Mouse (Mus musculus) liver (tissue): ENCODE data around the gene Aarsd1.
"Not testable (repeated sequence)": the region's sequence is repeated elsewhere in the genome, so short reads cannot be mapped to it uniquely, and the experiment has no call there.

ENCODE experiments used
- DNase-seq: peaks from one replicate; pipeline ENCODE4 v3.0.0-alpha.2; 2020; ENCODE audit warnings: mixed read lengths

Aarsd1 gene

DNA sequence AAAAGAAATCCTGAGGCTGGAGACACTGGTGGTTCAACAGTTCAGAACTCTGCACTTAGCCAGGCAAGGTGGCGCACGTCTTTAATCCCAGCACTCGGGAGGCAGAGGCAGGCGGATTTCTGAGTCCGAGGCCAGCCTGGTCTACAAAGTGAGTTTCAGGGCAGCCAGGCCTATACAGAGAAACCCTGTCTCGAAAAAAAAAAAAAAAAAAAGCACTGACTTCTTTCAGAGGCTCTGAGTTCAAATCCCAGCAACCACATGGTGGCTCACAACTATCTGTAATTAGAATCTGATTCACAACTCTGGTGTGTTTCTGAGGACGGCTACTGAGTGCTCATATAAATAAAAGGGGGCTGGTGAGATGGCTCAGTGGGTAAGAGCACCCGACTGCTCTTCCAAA lies 29.4 kb upstream of the Aarsd1 start:
- DNase-seq, result not testable (repeated sequence)

- DNase-seq, result no peak
Observed at GRCm38 (mm10) chr11:101446319-101446718, 28.9 kb upstream of the Aarsd1 start.

GRCm38 (mm10) chr11:101442760-101443159 lies 25.3 kb upstream of the Aarsd1 start:
- no peak for DNase-seq

DNA sequence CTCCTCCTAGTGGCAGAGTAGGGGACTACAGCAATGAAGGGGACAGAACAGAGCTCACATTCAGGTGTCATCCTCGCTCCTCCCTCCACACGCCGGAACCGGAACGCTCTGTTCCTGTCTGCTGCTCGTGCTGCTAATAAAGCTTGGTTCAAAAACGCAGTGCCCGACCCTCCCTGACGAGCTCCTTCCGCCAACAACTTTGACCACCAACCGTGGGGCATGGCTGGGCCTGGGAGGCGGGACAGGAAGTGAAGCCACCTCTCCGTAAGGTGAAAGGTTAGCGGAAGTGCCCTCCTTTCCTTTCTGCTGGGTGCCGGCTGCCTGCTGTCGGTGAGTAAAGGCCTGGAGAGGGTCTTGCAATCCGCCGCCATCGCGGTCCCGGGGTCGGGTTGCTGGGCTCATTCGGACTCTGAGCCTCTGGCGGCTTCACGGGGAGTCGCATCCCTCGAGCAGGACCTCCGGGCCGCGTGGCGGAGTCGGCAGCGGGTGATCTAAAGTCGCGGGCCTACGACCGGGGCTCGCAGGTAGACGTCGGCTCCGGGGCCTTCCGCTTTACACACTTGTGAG lies 24.8 kb upstream of the Aarsd1 start, which contains the start of gene Rpl27:
Gene Rpl27 (plus strand): TSS at position 172 of the 567 bp plus-strand sequence.
- peak; percentile 99 for DNase-seq

DNA sequence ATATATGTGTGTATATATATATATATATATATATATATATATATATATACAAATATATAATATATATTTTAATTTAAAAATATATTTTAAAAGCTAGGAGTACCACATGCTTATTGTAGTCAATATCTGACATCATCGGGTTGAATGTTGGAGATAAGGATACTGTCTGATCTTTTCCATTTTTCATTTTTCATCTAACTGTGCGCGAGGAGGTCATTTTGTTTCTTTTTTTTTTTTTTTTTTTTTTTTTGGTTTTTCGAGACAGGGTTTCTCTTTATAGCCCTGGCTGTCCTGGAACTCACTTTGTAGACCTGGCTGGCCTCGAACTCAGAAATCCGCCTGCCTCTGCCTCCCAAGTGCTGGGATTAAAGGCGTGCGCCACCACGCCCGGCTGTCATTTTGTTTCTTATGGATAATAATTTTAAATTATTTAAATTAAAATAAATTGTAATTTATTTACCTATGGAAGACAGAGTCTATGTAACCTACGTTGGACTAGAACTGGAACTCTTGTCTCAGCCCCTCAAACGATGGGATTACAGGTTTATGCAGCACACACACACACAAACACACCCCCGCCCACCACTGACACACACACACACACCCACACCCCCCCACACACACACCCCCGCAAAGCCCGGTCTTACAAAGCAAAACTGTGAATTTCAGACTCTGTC lies 24.2 kb upstream of the Aarsd1 start:
- DNase-seq, result not testable (repeated sequence)

- not testable (repeated sequence) for DNase-seq
Observed at GRCm38 (mm10) chr11:101438006-101438405, 20.6 kb upstream of the Aarsd1 start.

GRCm38 (mm10) chr11:101436916-101437315 lies 19.5 kb upstream of the Aarsd1 start:
- no peak for DNase-seq

DNA sequence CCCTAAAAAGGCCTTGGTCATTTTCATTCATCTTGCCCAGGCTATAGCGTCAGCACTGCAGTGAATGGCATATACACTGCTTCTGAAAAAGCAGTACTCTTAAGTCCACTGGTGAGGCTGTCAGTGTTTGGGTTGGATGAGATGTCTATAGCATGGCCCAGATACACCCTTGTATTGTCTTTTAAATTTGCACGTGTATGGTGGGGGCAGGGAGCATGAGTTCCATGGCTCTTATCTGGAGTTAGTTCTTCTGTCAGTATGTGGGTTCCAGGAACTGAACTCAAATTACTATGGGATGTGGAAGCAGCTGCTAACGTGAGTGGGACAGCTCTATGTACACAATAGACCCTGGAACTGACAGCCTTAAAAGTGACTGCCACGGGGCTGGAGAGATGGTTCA lies 18.4 kb upstream of the Aarsd1 start:
- no peak for DNase-seq

DNA sequence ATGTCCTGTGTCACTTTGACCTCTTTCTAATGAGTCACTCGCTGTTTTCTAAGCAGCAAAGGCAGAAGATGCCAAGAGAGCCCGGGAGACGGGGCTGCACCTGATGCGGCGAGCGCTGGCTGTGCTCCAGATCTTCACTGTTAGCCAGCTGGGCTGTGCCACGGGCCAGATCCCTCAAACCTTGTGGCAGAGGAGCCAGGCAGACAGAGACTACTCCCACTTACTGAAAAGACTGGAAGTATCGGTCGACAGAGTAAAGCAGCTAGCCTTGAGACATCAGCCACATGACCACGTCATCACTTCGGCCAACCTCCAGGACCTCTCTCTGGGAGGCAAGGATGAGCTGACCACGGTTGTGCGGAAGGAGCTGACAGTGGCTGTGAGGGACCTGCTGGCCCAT lies 16.0 kb upstream of the Aarsd1 start:
- DNase-seq, result no peak

GRCm38 (mm10) chr11:101431327-101431726 lies 13.9 kb upstream of the Aarsd1 start:
- no peak for DNase-seq

- no peak for DNase-seq
Observed at GRCm38 (mm10) chr11:101426165-101426564, 8.8 kb upstream of the Aarsd1 start.

DNA sequence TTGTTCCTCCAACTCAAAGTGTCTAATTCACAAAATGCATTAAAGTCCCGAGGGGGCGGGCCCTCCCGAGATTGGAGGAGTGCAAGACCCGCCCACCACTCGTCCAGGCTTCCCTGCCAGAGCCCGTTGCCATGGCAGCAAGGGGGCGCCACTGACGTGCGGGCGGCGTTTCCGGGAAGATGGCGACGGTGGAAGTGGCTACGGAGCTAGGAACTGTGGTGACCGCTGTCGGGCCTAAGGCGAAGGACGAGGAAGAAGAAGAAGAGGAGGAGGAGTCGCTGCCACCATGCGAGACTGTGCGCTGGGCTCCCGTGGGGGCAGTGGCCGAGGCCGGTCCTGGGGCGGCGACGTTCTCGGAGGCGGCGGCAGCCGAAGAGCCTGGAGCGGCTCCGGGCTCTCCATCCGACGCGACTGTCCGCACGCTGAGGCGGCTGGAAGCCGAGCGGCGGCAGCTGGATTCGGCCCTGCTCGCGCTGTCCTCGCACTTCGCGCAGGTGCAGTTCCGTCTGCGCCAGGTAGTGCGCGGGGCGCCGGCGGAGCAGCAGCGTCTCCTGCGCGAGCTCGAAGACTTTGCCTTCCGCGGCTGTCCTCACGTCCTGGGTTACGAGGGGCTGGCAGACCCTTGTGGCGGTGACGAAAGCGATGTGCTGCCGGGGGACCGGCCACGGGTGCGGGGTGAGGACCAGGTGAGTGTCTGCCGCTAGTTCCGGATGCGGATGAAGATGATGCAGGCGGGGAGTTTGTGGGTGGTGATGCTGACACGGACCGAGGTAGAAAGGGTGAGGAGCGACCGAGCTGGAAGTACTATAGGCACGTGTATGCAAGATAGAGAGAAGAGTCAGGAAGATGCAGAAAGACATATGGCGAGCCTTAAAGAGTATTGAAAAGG lies 7.8 kb upstream of the Aarsd1 start, which contains the start of the genes Rundc1 and Ptges3l:
Gene Rundc1 (plus strand): TSS at position 161 of the 889 bp plus-strand sequence.
Gene Ptges3l (minus strand): TSS at position 409 of the 889 bp plus-strand sequence.
- peak; percentile 97 for DNase-seq

DNA sequence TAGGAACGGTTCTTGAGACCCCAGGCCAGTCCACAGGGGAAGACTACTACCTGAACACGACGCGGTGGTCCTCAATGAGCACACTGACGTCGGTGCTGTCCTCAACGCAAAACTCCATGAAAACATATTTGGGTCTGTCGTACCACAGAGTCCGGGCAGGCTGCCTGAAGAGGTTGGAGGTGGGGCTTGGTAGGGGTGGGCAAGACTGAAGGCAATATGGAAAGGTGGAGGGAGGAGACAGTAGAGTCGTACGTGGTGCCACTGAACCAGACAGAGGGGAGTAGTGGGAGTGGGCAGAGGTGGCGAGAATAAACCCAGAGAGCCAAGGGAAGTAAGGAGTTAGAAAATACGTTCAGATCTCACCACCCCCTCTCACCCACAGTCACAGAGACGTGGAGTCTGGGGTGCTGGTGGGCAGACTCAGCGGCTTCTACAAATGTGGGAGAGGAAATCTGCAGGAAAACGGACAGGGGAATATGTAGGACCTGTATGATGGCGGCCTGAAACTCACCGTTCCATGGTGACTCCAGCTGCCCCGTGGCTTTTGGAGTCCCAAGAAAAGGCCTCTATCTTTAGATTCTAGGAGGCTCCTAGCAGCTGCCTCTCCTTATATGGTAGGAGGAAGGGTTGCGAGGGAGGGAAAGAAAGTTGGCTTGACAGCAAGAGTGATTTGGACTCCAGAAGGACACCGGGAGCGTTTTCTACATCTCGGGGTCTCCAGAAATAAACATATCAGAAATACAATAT lies 6.9 kb upstream of the Aarsd1 start, which contains the start of gene Gm27029:
Gene Gm27029 (minus strand): TSS at position 692 of the 747 bp plus-strand sequence.
- DNase-seq, result no peak

DNA sequence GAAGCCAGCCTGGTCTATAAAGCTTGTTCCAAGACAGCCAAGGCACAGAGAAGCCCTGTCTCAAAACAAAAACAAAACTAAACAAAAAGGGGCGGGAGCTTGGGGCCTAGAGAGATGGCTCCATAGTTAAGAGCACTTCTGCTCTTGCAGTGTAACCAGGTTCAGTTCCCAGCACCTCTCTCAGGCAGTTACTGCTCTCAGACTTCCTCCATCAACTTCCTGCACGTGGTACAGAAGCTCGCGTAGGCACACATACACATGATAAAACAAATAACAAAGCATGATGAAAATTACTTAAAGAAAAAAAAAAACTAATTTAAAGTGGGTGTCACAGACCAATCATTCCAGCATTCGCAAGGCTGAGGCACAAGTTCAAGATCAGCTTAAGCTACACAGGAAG lies 2.7 kb upstream of the Aarsd1 start:
- DNase-seq, result no peak

GRCm38 (mm10) chr11:101419610-101420009 lies 2.2 kb upstream of the Aarsd1 start:
- peak; percentile 44 for DNase-seq

DNA sequence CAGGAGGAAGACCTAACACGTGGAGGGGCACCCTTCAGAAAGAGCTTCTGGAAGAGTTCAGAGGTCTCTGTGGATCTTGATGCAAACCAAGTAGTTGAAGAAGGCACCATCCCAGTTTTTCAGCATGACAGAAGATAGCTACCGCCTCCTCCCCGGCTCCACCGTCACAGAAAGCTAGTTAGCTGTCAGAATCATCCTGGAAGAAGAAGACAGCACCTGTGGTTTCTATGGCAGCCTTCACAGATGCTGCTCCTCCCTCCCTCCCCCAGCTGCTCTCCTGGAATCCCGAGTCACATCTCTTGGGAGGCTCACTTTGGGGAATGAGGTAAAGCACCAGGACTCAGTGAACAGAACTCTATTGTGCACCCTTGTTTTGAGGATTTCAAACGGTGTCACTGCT lies 1.6 kb upstream of the Aarsd1 start:
- DNase-seq, result no peak

GRCm38 (mm10) chr11:101416433-101417100 lies 848 bp downstream of the Aarsd1 start:
- DNase-seq, result peak; percentile 63

- DNase-seq, result no peak
Observed at GRCm38 (mm10) chr11:101415306-101415705, 2.1 kb downstream of the Aarsd1 start.

GRCm38 (mm10) chr11:101395110-101395509 lies 22.3 kb downstream of the Aarsd1 start:
- DNase-seq, result peak; percentile 79

DNA sequence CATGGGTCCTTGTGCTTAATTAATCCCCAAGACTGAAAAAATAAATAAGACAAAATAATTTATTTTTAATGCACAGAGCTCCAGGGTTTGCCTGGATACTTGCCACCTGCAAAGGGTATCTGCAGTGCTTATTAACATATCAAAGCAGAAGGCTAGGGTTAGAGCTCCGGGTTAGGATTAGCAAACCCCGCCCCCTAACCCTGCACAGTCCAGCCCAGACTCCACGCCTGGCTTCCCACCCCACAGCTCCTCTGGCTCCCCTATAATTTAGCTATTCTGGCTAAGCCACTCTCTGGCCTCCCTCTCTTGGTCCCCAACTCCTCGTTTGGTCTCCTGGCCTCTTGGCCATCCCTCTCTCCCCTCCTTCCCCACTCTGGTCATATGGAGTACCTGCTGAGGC lies 35.6 kb downstream of the Aarsd1 start:
- DNase-seq, result no peak

- no peak for DNase-seq
Observed at GRCm38 (mm10) chr11:101378926-101379325, 38.5 kb downstream of the Aarsd1 start.

DNA sequence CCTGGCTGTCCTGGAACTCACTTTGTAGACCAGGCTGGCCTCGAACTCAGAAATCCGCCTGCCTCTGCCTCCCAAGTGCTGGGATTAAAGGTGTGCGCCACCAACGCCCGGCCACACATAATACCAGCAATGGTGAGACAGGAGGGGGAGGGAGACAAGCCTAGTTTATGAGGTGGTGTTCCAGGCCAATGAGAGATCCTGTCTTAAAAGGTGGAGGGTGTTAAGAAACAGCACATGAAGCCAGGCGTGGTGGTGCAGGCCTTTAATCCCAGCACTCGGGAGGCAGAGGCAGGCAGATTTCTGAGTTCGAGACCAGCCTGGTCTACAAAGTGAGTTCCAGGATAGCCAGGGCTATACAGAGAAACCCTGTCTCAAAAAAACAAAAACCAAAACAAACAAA lies 39.2 kb downstream of the Aarsd1 start:
- DNase-seq, result not testable (repeated sequence)
